ENCODE assay signal across 21 mouse cellular contexts in genomic region chr3:110667525-110668005, GRCm38 (mm10).
A peak's percentile ranks its signal among the peaks of the same experiment; 100 is the strongest.
DNase-seq lines count a peak whose midpoint lies in the region; ATAC-seq and TF ChIP-seq lines count a peak whose summit lies in the region.
"Had no signal": no experiment of that assay in that cellular context is flagged by ENCODE, and none has a peak within 500 bp of the region (broad histone marks: within the 10 kb centered on the region; RNA-seq: fewer than 3 reads in every experiment).

No protein-coding gene starts in this region.

- H3K9me3 ChIP-seq in embryonic facial prominence, embryonic 11.5 days (replicated peaks; ENCODE audit: control insufficient read depth, low read length) = no peaks in the 10 kb centered on the region
- H3K9me3 ChIP-seq in embryonic facial prominence, embryonic 10.5 days = no peaks in the 10 kb centered on the region
- no peaks in the 10 kb centered on the region for H3K9me3 ChIP-seq in hindbrain, embryonic 14.5 days (ENCODE audit: control insufficient read depth, low read length)
- H3K9me3 ChIP-seq in midbrain, postnatal 0 days (ENCODE audit: low read length) = no peaks in the 10 kb centered on the region
- H3K9me3 ChIP-seq: embryonic facial prominence, embryonic 12.5 days; heart, embryonic 13.5 days; limb, embryonic 12.5 days; liver, embryonic 13.5 days; lung, embryonic 15.5 days had no signal

- no peak overlapping the region for H3K27ac ChIP-seq in embryonic facial prominence, embryonic 11.5 days (replicated peaks; ENCODE audit: low read depth, low read length)
- no peak overlapping the region for H3K27ac ChIP-seq in embryonic facial prominence, embryonic 10.5 days (replicated peaks)
- H3K27ac ChIP-seq in hindbrain, embryonic 14.5 days = no peak overlapping the region
- H3K27ac ChIP-seq in midbrain, postnatal 0 days (ENCODE audit: low read depth, low read length) = no peak overlapping the region
- H3K27ac ChIP-seq in kidney, adult 2 months (ENCODE audit: insufficient read depth, low read depth, low read length) = no peak overlapping the region
- H3K27ac ChIP-seq: embryonic facial prominence, embryonic 12.5 days; heart, embryonic 13.5 days; limb, embryonic 12.5 days; liver, embryonic 13.5 days; lung, embryonic 15.5 days had no signal

- no peaks in the 10 kb centered on the region for H3K79me3 ChIP-seq in C2C12 (ENCODE audit: low read depth)

- ATAC-seq in embryonic facial prominence, embryonic 11.5 days (replicated peaks; ENCODE audit: insufficient number of reproducible peaks, low FRiP score, low TSS enrichment, low read depth) = peak; percentile 75; the same call in 1 of the 2 replicates
- ATAC-seq in hindbrain, embryonic 14.5 days (ENCODE audit: low FRiP score) = peak; percentile 62
- ATAC-seq in midbrain, postnatal 0 days (ENCODE audit: low FRiP score) = 0 out of 2 replicates have a peak, but pooled peaks have one; percentile 41
- ATAC-seq: intestine, postnatal 0 days had no signal

- H3K4me2 ChIP-seq in embryonic facial prominence, embryonic 11.5 days (ENCODE audit: low read depth, low read length) = no peak overlapping the region
- H3K4me2 ChIP-seq in hindbrain, embryonic 14.5 days (replicated peaks) = no peak overlapping the region
- no peak overlapping the region for H3K4me2 ChIP-seq in midbrain, postnatal 0 days (ENCODE audit: low read depth, low read length, poor library complexity, severe bottlenecking)
- H3K4me2 ChIP-seq: embryonic facial prominence, embryonic 12.5 days; heart, embryonic 13.5 days; limb, embryonic 12.5 days; liver, embryonic 13.5 days; lung, embryonic 15.5 days had no signal

- no peak for TF ChIP-seq POLR2A in kidney, adult 2 months (IDR thresholded peaks at IDR 0.05; ENCODE audit: low read depth, low read length)

- TF ChIP-seq CTCF in C2C12 (IDR thresholded peaks at IDR 0.05; ENCODE audit: control insufficient read depth, insufficient read depth, insufficient read length) = no peak
- TF ChIP-seq CTCF in midbrain, postnatal 0 days (IDR thresholded peaks at IDR 0.05) = no peak
- TF ChIP-seq CTCF in kidney, adult 2 months (conservative IDR thresholded peaks at IDR 0.05; ENCODE audit: insufficient read depth, insufficient read length, low read depth, low read length) = no peak

- H3K79me2 ChIP-seq in C2C12 (ENCODE audit: control insufficient read depth, insufficient read depth) = no peaks in the 10 kb centered on the region

- WGBS in embryonic facial prominence, embryonic 11.5 days = 65% methylated on average over 7 of the region's 7 CpGs
- 65% methylated on average over 7 of the region's 7 CpGs for WGBS in embryonic facial prominence, embryonic 10.5 days
- 36% methylated on average over 7 of the region's 7 CpGs for WGBS in hindbrain, embryonic 14.5 days
- 35% methylated on average over 7 of the region's 7 CpGs for WGBS in midbrain, postnatal 0 days
- WGBS in kidney, adult 2 months = 59% methylated on average over 7 of the region's 7 CpGs

- no peaks in the 10 kb centered on the region for H3K27me3 ChIP-seq in embryonic facial prominence, embryonic 11.5 days (ENCODE audit: control insufficient read depth, insufficient read depth, low read length)
- H3K27me3 ChIP-seq in embryonic facial prominence, embryonic 10.5 days (replicated peaks; ENCODE audit: low read depth, poor library complexity, severe bottlenecking) = no peaks in the 10 kb centered on the region
- H3K27me3 ChIP-seq in C2C12 (ENCODE audit: control insufficient read depth, insufficient read depth, insufficient read length) = no peaks in the 10 kb centered on the region
- no peaks in the 10 kb centered on the region for H3K27me3 ChIP-seq in hindbrain, embryonic 14.5 days (ENCODE audit: control insufficient read depth, insufficient read depth, low read length)
- H3K27me3 ChIP-seq in midbrain, postnatal 0 days (ENCODE audit: insufficient read depth, low read length) = no peaks in the 10 kb centered on the region
- H3K27me3 ChIP-seq in kidney, adult 2 months (replicated peaks; ENCODE audit: control insufficient read depth, insufficient read depth, low read length) = no peaks in the 10 kb centered on the region
- H3K27me3 ChIP-seq: embryonic facial prominence, embryonic 12.5 days; heart, embryonic 13.5 days; limb, embryonic 12.5 days; liver, embryonic 13.5 days; lung, embryonic 15.5 days had no signal

- H3K36me3 ChIP-seq in embryonic facial prominence, embryonic 11.5 days (replicated peaks; ENCODE audit: control insufficient read depth, insufficient read depth, low read depth, low read length) = no peaks in the 10 kb centered on the region
- no peaks in the 10 kb centered on the region for H3K36me3 ChIP-seq in embryonic facial prominence, embryonic 10.5 days (replicated peaks)
- no peaks in the 10 kb centered on the region for H3K36me3 ChIP-seq in C2C12 (ENCODE audit: control insufficient read depth, insufficient read depth)
- no peaks in the 10 kb centered on the region for H3K36me3 ChIP-seq in hindbrain, embryonic 14.5 days (replicated peaks; ENCODE audit: control insufficient read depth, insufficient read depth)
- no peaks in the 10 kb centered on the region for H3K36me3 ChIP-seq in midbrain, postnatal 0 days (ENCODE audit: insufficient read depth, low read length)
- H3K36me3 ChIP-seq in kidney, adult 2 months (ENCODE audit: control insufficient read depth, insufficient read depth, low read length) = no peaks in the 10 kb centered on the region
- H3K36me3 ChIP-seq: embryonic facial prominence, embryonic 12.5 days; heart, embryonic 13.5 days; limb, embryonic 12.5 days; liver, embryonic 13.5 days; lung, embryonic 15.5 days had no signal

- no peak overlapping the region for H3K4me3 ChIP-seq in embryonic facial prominence, embryonic 11.5 days (ENCODE audit: low read depth, low read length)
- no peak overlapping the region for H3K4me3 ChIP-seq in embryonic facial prominence, embryonic 10.5 days
- H3K4me3 ChIP-seq in C2C12 (ENCODE audit: insufficient read depth, poor library complexity, severe bottlenecking) = no peak overlapping the region
- H3K4me3 ChIP-seq in hindbrain, embryonic 14.5 days (replicated peaks; ENCODE audit: low read length) = no peak overlapping the region
- H3K4me3 ChIP-seq in midbrain, postnatal 0 days (ENCODE audit: low read depth, low read length) = no peak overlapping the region
- H3K4me3 ChIP-seq in kidney, adult 2 months (ENCODE audit: insufficient read depth, low read depth, low read length) = no peak overlapping the region
- H3K4me3 ChIP-seq: embryonic facial prominence, embryonic 12.5 days; heart, embryonic 13.5 days; limb, embryonic 12.5 days; liver, embryonic 13.5 days; lung, embryonic 15.5 days had no signal

- H3ac ChIP-seq in C2C12 (ENCODE audit: control insufficient read depth, insufficient read length, low read depth) = no peak overlapping the region

- DNase-seq in embryonic facial prominence, embryonic 11.5 days (ENCODE audit: low spot score) = no peak
- no peak for DNase-seq in embryonic facial prominence, embryonic 10.5 days (ENCODE audit: low spot score)
- DNase-seq in hindbrain, embryonic 14.5 days (ENCODE audit: low spot score) = no peak
- no peak for DNase-seq in midbrain, postnatal 0 days (ENCODE audit: low spot score)
- DNase-seq in lung, postnatal 4 days = no peak
- DNase-seq in left cerebral cortex, postnatal 14 days (ENCODE audit: low spot score in 2 of 2) = no peak
- DNase-seq in kidney, adult 2 months = no peak
- DNase-seq: adrenal gland, adult 8-10 months; cerebellum, adult 18-20 months; cerebellum, postnatal 36 days; heart, postnatal 4 days; kidney, postnatal 10 days; liver, embryonic 13.5 days; right cerebral cortex, postnatal 14 days; thymus, postnatal 14 days had no signal

- no peak overlapping the region for H3K9ac ChIP-seq in embryonic facial prominence, embryonic 11.5 days (replicated peaks; ENCODE audit: low read length)
- H3K9ac ChIP-seq in hindbrain, embryonic 14.5 days = no peak overlapping the region
- no peak overlapping the region for H3K9ac ChIP-seq in midbrain, postnatal 0 days (replicated peaks; ENCODE audit: low read length, poor library complexity, severe bottlenecking)
- H3K9ac ChIP-seq: embryonic facial prominence, embryonic 12.5 days; heart, embryonic 13.5 days; limb, embryonic 12.5 days; liver, embryonic 13.5 days; lung, embryonic 15.5 days had no signal

- intact Hi-C loops in left cerebral cortex, postnatal 14 days (cut with DNase I) = no loop called here

- H3K4me1 ChIP-seq in embryonic facial prominence, embryonic 11.5 days (ENCODE audit: control insufficient read depth, insufficient read depth, low read length) = no peaks in the 10 kb centered on the region
- H3K4me1 ChIP-seq in embryonic facial prominence, embryonic 10.5 days = no peaks in the 10 kb centered on the region
- H3K4me1 ChIP-seq in hindbrain, embryonic 14.5 days (replicated peaks; ENCODE audit: control insufficient read depth, insufficient read depth, low read length) = 0 out of 2 replicates have a peak, but pooled peaks cover 4% of the 10 kb centered on the region
- no peaks in the 10 kb centered on the region for H3K4me1 ChIP-seq in midbrain, postnatal 0 days (ENCODE audit: insufficient read depth, low read length)
- no peaks in the 10 kb centered on the region for H3K4me1 ChIP-seq in kidney, adult 2 months (ENCODE audit: control insufficient read depth, insufficient read depth, low read length)
- H3K4me1 ChIP-seq: embryonic facial prominence, embryonic 12.5 days; heart, embryonic 13.5 days; limb, embryonic 12.5 days; liver, embryonic 13.5 days; lung, embryonic 15.5 days had no signal

TF ChIP-seq in C2C12, 6 proteins besides CTCF, POLR2A, EP300 and RAD21:
- TF ChIP-seq MYOG (IDR thresholded peaks at IDR 0.05; ENCODE audit: control insufficient read depth, extremely low read depth, insufficient read length) (no peak), MAX (IDR thresholded peaks at IDR 0.05) (no peak), CEBPB (IDR thresholded peaks at IDR 0.05; ENCODE audit: low read depth) (no peak), FOSL1 (IDR thresholded peaks at IDR 0.05; ENCODE audit: insufficient read depth, low read length, poor library complexity, severe bottlenecking) (no peak), USF1 (IDR thresholded peaks at IDR 0.05; ENCODE audit: low read depth) (no peak), MYOD1 (IDR thresholded peaks at IDR 0.05; ENCODE audit: control insufficient read depth, insufficient read length, low read depth) (peak; percentile 41)
TF ChIP-seq in C2C12: peak in this region for 1.
